Mouse (Mus musculus): ENCODE measurements around the gene Spats2. TPM values are rescaled to one million over a fixed set of nuclear protein-coding genes. Genes with fewer than 3 reads are reported as not detected.

The Spats2 gene
- polyA plus RNA-seq, 1 experiment from 2014 or later = 39.5 TPM

DNA sequence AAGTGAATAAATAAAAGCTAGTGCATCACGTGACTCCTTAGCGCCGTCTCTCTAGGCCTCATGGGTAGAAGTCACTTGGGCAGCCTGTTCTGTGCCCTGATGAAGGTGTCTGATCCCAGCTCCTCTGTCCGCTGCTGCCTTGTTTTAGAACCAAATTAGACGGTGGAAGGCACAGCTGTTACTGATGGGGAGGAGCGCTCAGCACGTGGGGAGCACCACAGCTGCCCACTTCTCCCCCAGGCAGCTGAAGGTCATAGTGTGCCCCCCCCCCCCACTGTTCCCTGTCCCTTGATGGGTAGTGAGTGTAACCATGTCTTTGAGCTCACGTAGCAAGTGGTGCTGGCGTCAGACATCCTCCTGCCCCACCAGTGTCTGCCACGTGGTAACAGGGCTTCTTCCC lies 87.5 kb downstream of the Spats2 start:
- Histone ChIP-seq H3K36me3 (ENCODE audit: control insufficient read depth, insufficient read depth) (peaks cover 17% of the 10 kb centered on the region), H3K4me2 (ENCODE audit: low read length) (no peak overlapping the region), H3K9me3 (ENCODE audit: control insufficient read depth, low read length) (no peaks in the 10 kb centered on the region), H3K9ac (replicated peaks; ENCODE audit: low read depth, low read length) (no peak overlapping the region), H3K4me1 (replicated peaks; ENCODE audit: control insufficient read depth, insufficient read depth, low read length) (no peaks in the 10 kb centered on the region), H3K27me3 (replicated peaks; ENCODE audit: control insufficient read depth, insufficient read depth, low read length) (no peaks in the 10 kb centered on the region), H3K4me3 (replicated peaks; ENCODE audit: low read length) (no peak overlapping the region), H3K27ac (ENCODE audit: low read length) (no peak overlapping the region)
- 86% methylated on average over 10 of the region's 10 CpGs for WGBS
- ATAC-seq = no peak

DNA sequence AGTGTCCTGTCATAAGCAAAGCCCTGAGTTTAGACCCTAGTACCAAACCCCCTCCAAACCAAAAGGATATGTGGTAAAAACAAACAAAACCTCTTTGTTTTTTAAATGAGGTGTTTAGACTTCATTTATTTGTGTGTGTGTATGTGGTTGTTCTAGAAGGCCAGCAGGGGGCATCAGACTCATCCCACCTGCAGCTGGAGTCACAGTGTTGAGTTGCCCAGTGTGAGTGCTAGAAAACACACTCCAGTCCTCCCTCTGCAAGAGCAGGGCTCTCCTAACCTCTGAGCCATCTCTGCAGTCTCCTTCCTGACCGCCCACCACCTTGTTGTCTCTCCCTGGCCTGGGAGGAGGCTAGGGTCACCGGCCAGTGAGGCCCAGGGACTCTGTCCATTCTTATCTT lies 89.2 kb downstream of the Spats2 start:
- H3K9me3 ChIP-seq (ENCODE audit: control insufficient read depth, low read length) = no peaks in the 10 kb centered on the region
- no peaks in the 10 kb centered on the region for H3K4me1 ChIP-seq (replicated peaks; ENCODE audit: control insufficient read depth, insufficient read depth, low read length)
- H3K27ac ChIP-seq (ENCODE audit: low read length) = no peak overlapping the region
- no peak overlapping the region for H3K9ac ChIP-seq (replicated peaks; ENCODE audit: low read depth, low read length)
- H3K4me2 ChIP-seq (ENCODE audit: low read length) = no peak overlapping the region
- no peak for ATAC-seq
- H3K36me3 ChIP-seq (ENCODE audit: control insufficient read depth, insufficient read depth) = peaks cover 11% of the 10 kb centered on the region
- no peak overlapping the region for H3K4me3 ChIP-seq (replicated peaks; ENCODE audit: low read length)
- H3K27me3 ChIP-seq (replicated peaks; ENCODE audit: control insufficient read depth, insufficient read depth, low read length) = peaks cover 4% of the 10 kb centered on the region
- WGBS = 74% methylated on average over 2 of the region's 2 CpGs

DNA sequence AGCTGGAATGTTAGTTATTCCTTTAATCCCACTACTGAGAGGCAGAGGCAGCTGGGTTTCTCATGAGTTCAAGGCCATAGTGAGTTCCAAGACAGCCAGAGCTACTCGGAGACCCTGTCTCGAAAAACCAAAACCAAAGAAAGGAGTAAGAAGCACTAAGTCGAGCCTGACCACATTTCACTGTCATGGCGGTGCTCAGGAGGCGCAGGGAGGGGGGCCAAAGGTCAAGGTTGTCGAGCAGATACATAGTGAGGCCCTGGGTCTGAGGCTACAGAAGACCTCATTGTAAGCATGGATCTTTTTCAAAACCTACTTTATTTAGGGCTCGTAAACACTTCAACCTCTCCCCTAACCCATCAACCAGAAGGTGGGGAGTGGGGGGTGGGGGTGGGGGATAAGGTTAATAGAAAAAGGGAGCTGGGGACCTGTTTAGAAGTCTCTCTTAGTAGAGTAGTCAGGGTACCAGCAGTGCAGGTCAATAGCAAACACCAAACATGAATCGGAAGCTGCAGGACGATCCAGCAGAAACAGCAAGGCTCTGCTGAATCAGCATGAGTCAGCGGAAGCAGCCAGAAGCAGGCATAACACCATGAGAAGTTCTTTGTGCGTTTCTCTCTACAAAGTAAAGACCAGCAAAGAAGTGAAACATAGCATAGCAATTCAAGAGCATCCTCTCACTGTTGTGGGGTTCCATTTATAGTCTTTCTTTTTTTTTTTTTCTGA lies 90.2 kb downstream of the Spats2 start:
- H3K9me3 ChIP-seq (ENCODE audit: control insufficient read depth, low read length) = no peaks in the 10 kb centered on the region
- ATAC-seq = no peak
- H3K36me3 ChIP-seq (ENCODE audit: control insufficient read depth, insufficient read depth) = peaks cover 4% of the 10 kb centered on the region; the same call in 1 of the 2 replicates
- H3K4me3 ChIP-seq (replicated peaks; ENCODE audit: low read length) = no peak overlapping the region
- 87% methylated on average over 11 of the region's 11 CpGs for WGBS
- no peaks in the 10 kb centered on the region for H3K4me1 ChIP-seq (replicated peaks; ENCODE audit: control insufficient read depth, insufficient read depth, low read length)
- peaks cover 12% of the 10 kb centered on the region for H3K27me3 ChIP-seq (replicated peaks; ENCODE audit: control insufficient read depth, insufficient read depth, low read length)
- H3K9ac ChIP-seq (replicated peaks; ENCODE audit: low read depth, low read length) = no peak overlapping the region
- H3K27ac ChIP-seq (ENCODE audit: low read length) = no peak overlapping the region
- no peak overlapping the region for H3K4me2 ChIP-seq (ENCODE audit: low read length)

DNA sequence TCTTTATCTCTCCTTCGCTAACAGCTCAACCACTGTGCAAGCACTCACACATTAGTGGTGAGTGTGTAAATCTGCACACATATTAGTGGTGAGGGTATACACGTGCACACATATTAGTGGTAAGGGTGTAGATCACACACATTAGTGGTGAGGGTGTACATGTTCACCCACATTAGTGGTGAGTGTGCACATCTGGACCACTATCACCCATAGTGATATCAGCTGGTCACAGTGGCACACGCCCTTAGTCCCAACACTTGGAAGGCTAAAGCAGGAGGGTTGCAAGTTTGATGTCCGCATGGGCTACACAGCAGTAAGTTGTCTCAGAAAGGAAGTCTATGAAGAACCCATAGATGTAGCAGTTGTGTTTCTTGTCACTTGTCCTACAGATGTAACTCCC lies 91.9 kb downstream of the Spats2 start:
- 93% methylated on average over 4 of the region's 4 CpGs for WGBS
- no peak overlapping the region for H3K27ac ChIP-seq (ENCODE audit: low read length)

DNA sequence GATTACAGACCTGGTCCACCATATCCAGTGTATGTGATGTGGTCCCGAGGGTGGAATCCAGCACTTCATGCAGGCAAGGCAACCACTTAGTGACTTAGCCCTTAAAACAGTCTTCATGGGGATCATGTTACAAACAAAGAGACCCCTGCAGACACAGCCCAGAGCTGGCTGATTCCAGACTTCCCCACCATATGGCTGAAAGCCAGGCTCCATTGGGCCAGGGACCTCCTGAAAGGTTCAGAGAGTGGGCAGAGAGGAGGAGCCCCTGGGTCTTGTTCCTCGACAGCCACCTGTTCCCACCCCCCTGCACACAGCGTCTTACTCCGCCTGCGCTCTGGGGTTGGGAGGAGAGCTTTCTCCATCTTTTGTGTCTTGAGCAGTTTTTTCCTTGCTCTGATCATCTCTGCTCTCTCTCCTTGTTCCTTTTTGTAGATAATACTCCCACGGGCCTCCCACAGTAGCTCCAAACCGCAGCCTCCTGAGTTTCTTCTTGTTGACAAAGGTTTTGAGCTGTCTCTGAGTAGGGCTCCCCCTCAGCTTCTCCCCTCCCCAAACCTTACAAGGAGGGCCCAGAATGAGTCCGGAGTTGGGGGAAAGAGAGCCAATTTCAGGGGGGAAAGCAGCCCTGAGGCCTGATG lies 95.7 kb downstream of the Spats2 start:
- H3K4me1 ChIP-seq (replicated peaks; ENCODE audit: control insufficient read depth, insufficient read depth, low read length) = peaks cover 30% of the 10 kb centered on the region
- no peak overlapping the region for H3K4me3 ChIP-seq (replicated peaks; ENCODE audit: low read length)
- ATAC-seq = no peak
- WGBS = 7% methylated on average over 8 of the region's 8 CpGs
- H3K4me2 ChIP-seq (ENCODE audit: low read length) = no peak overlapping the region
- peaks cover 42% of the 10 kb centered on the region for H3K27me3 ChIP-seq (replicated peaks; ENCODE audit: control insufficient read depth, insufficient read depth, low read length)
- H3K36me3 ChIP-seq (ENCODE audit: control insufficient read depth, insufficient read depth) = no peaks in the 10 kb centered on the region
- H3K9ac ChIP-seq (replicated peaks; ENCODE audit: low read depth, low read length) = no peak overlapping the region
- H3K27ac ChIP-seq (ENCODE audit: low read length) = no peak overlapping the region
- H3K9me3 ChIP-seq (ENCODE audit: control insufficient read depth, low read length) = no peaks in the 10 kb centered on the region

More for the DNA sequence above, 91.9 kb downstream of the Spats2 start:
- H3K36me3 ChIP-seq (ENCODE audit: control insufficient read depth, insufficient read depth) = no peaks in the 10 kb centered on the region
- peaks cover 28% of the 10 kb centered on the region for H3K27me3 ChIP-seq (replicated peaks; ENCODE audit: control insufficient read depth, insufficient read depth, low read length)
- H3K4me2 ChIP-seq (ENCODE audit: low read length) = no peak overlapping the region
- H3K4me3 ChIP-seq (replicated peaks; ENCODE audit: low read length) = no peak overlapping the region
- ATAC-seq = no peak
- H3K4me1 ChIP-seq (replicated peaks; ENCODE audit: control insufficient read depth, insufficient read depth, low read length) = no peaks in the 10 kb centered on the region
- H3K9me3 ChIP-seq (ENCODE audit: control insufficient read depth, low read length) = no peaks in the 10 kb centered on the region
- H3K9ac ChIP-seq (replicated peaks; ENCODE audit: low read depth, low read length) = no peak overlapping the region

DNA sequence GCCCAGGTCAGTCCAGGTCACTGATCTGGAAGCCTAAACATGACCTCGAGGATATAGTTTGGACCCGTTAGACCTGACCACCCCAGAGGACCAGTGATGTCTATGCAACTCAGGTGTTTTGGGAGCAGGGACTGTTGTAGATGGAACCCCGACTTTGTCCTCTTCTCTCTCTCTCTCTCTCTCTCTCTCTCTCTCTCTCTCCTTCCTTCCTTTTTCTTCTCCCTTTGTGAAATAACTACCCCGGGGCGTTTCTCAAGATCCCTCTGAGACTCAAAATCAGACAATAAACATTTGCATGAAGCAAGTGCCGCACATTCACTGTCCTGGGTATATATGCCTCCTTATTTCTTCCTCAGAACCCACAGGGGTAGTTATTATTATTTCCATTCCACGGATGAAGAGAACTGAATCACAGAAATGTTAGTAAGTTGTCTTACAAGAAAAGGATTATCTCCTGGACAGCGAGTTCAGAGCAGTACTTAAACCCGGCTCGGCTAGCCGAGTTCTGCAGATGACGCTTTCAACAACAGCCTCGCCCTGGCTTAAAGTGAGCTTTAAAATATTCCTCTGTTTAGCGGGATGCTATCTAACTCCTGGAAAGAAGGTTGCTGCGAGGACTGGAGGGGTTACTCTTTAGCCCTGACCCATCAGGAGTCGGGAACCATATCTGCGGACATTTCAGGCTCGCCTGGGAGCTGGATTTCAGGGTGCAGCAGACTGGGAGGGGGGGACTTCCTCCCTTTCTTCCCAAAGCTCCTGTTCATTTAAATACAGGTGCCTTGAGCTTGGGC lies 97.3 kb downstream of the Spats2 start:
- peaks cover 57% of the 10 kb centered on the region for H3K27me3 ChIP-seq (replicated peaks; ENCODE audit: control insufficient read depth, insufficient read depth, low read length)
- peak overlapping the region; percentile 50 for H3K4me3 ChIP-seq (replicated peaks; ENCODE audit: low read length)
- 3% methylated on average over 18 of the region's 18 CpGs for WGBS
- no peaks in the 10 kb centered on the region for H3K36me3 ChIP-seq (ENCODE audit: control insufficient read depth, insufficient read depth)
- no peak for ATAC-seq
- no peak overlapping the region; the same call in 1 of the 2 replicates for H3K9ac ChIP-seq (replicated peaks; ENCODE audit: low read depth, low read length)
- peak overlapping the region; percentile 57 for H3K4me2 ChIP-seq (ENCODE audit: low read length)
- peaks cover 30% of the 10 kb centered on the region for H3K4me1 ChIP-seq (replicated peaks; ENCODE audit: control insufficient read depth, insufficient read depth, low read length)
- no peaks in the 10 kb centered on the region for H3K9me3 ChIP-seq (ENCODE audit: control insufficient read depth, low read length)
- no peak overlapping the region for H3K27ac ChIP-seq (ENCODE audit: low read length)

DNA sequence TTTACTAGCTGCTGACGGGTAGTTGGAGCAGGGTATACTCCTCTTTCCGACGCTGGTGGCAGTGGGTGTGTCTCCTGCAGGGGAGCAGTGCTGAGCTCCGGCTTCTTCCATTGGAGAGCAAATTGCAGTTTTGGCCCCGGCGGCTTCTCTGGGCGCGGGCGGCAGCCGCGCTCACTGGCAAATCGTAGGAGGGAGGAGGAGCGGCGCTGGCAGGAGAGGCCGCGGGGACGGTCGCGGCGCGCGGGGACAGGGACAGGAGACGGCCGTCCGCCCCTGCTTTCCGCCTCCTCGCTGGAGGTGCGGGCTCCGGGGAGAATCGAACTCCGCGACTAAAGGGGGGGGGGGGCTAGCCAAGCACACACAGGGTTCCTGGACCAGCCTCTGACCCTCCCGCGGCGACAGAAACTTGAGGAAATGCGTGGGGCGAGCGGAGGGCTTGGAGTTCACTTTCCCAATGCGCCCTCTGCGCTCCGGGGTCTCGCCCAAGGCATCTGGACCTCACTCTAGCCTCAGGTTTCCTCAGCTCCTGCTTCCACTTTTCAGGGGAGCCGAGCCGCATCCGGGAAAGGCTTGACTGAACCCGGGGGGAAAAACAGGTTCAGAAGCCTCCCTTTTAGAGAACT lies 98.0 kb downstream of the Spats2 start:
- Histone ChIP-seq H3K27ac (ENCODE audit: low read length) (no peak overlapping the region), H3K4me2 (ENCODE audit: low read length) (peak overlapping the region; percentile 57), H3K27me3 (replicated peaks; ENCODE audit: control insufficient read depth, insufficient read depth, low read length) (peaks cover 63% of the 10 kb centered on the region), H3K9ac (replicated peaks; ENCODE audit: low read depth, low read length) (peak overlapping the region; percentile 27), H3K4me3 (replicated peaks; ENCODE audit: low read length) (peak overlapping the region; percentile 50), H3K4me1 (replicated peaks; ENCODE audit: control insufficient read depth, insufficient read depth, low read length) (peaks cover 30% of the 10 kb centered on the region), H3K9me3 (ENCODE audit: control insufficient read depth, low read length) (no peaks in the 10 kb centered on the region), H3K36me3 (ENCODE audit: control insufficient read depth, insufficient read depth) (no peaks in the 10 kb centered on the region)
- under 1% methylated on average over 44 of the region's 46 CpGs for WGBS
- peak; percentile 16; the same call in 1 of the 2 replicates for ATAC-seq

DNA sequence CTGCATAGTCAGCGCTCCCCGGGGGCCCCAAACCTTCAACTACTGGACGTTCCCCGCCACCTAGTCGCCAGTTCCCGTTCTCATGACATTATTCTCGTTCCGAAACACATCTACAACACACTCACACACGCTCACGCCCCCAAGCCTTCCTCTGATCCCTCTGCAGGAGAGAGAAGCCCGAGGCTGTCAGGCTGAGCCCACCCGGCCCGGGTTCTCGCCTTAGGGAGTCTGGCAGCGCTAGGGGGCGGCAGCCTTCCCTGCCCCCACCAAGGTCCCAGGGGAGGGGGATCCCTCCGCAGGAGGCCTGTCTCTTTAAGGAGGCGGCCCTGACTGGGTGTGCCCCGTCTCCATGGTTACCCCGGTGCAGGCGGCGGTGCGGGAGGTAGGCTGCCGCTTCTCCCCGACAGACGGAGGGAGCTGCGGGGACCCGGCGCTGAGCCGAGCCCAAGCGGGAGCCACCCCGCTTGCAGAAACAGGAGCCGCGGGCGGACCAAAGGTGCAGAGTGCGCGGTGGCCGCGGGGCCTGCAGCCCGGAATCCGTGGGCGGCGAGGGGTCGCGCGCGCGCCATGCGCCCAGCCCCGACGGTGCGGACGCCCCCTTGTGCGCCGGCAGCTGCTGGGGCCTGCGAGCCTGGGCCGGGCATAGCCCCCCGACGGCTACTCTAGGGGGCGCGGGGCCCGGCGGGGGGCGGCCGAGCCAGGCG lies 98.6 kb downstream of the Spats2 start, which contains the start of gene Kcnh3:
Gene Kcnh3 (plus strand): TSS at position 654 of the 704 bp plus-strand sequence.
- no peak within 1 kb of the TSS for H3K27ac ChIP-seq (ENCODE audit: low read length)
- H3K9me3 ChIP-seq (ENCODE audit: control insufficient read depth, low read length) = no peaks in the 10 kb centered on the region
- WGBS = under 1% methylated on average over 53 of the region's 66 CpGs
- H3K27me3 ChIP-seq (replicated peaks; ENCODE audit: control insufficient read depth, insufficient read depth, low read length) = peaks cover 68% of the 10 kb centered on the region
- peak within 1 kb of the TSS; percentile 49 for H3K9ac ChIP-seq (replicated peaks; ENCODE audit: low read depth, low read length)
- H3K4me1 ChIP-seq (replicated peaks; ENCODE audit: control insufficient read depth, insufficient read depth, low read length) = peaks cover 30% of the 10 kb centered on the region
- peak within 1 kb of the TSS; percentile 50 for H3K4me3 ChIP-seq (replicated peaks; ENCODE audit: low read length)
- peak within 1 kb of the TSS; percentile 57 for H3K4me2 ChIP-seq (ENCODE audit: low read length)
- peak; percentile 76 for ATAC-seq
- no peaks in the 10 kb centered on the region for H3K36me3 ChIP-seq (ENCODE audit: control insufficient read depth, insufficient read depth)

All from forebrain, embryonic 16.5 days (tissue).